Mouse (Mus musculus): Measurements from ENCODE around the gene Tex26.

GRCm38 (mm10) chr5:149483321-149484052, 44.0 kb downstream of the Tex26 start:
- TF ChIP-seq POLR2A (IDR thresholded peaks at IDR 0.05; ENCODE audit: borderline replicate concordance, control insufficient read depth, low read depth, low read length) (no peak), CTCF (IDR thresholded peaks at IDR 0.05; ENCODE audit: control insufficient read depth, insufficient read depth, low read length) (peak; percentile 38; the same call in 1 of the 2 replicates)

All from bone marrow, adult 2 months (tissue).